Mouse (Mus musculus) brain, embryonic 14.5 days (tissue): ENCODE data around the gene Vmn1r36.
"Not testable (repeated sequence)": the region's sequence is repeated elsewhere in the genome, so short reads cannot be mapped to it uniquely, and the experiment has no call there.

ENCODE experiments used
- CTCF ChIP-seq: fragments of 200-500 bp; IDR thresholded peaks from 2 replicates; pipeline ENCODE4 v1.5.1; 2012; ENCODE audit warnings: inconsistent platforms, mild to moderate bottlenecking, moderate library complexity, borderline replicate concordance; ENCODE audit not compliant: insufficient read depth, insufficient read length; ENCODE audit errors: extremely low read depth
- POLR2A ChIP-seq: fragments of 200-500 bp; IDR thresholded peaks from 2 replicates; pipeline ENCODE4 v1.6.1; 2012; ENCODE audit warnings: mild to moderate bottlenecking, inconsistent platforms, borderline replicate concordance; ENCODE audit not compliant: poor library complexity, insufficient read depth, insufficient read length, severe bottlenecking; ENCODE audit errors: extremely low read depth

- not testable (repeated sequence) for TF ChIP-seq CTCF, POLR2A
Measured at GRCm38 (mm10) chr6:66729082-66729481, 10.1 kb upstream of the Vmn1r36 start, which contains the start of gene Vmn1r37.
